Mouse (Mus musculus): ENCODE measurements around the gene Pm20d1.

DNA sequence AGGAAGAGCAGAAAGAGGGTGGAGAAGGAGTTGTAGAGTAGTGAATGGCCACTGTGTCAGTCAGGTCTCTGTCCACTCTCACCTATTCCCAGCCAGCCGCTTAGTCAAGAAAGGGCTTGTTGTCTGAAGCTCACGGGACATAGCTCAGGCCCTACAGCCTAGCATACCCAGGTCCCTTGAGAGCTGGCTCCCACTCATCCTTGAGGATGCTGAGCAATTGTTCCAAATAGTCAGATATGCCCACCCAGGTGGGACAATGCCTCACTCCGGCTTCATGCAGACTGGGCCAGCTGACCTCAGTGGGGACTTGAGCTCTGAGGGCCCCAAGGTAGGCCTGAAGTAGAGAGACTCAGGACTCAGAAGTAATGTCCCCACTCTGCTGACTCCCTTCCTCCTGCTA, 7.0 kb downstream of the Pm20d1 start:
- TF ChIP-seq GATA1 (IDR thresholded peaks at IDR 0.05; ENCODE audit: borderline replicate concordance, low read length) = no peak
- no peak for TF ChIP-seq CTCF (IDR thresholded peaks at IDR 0.05; ENCODE audit: low read depth, low read length)
